20 mouse cellular contexts compared by ENCODE assay signal in the genomic region with DNA sequence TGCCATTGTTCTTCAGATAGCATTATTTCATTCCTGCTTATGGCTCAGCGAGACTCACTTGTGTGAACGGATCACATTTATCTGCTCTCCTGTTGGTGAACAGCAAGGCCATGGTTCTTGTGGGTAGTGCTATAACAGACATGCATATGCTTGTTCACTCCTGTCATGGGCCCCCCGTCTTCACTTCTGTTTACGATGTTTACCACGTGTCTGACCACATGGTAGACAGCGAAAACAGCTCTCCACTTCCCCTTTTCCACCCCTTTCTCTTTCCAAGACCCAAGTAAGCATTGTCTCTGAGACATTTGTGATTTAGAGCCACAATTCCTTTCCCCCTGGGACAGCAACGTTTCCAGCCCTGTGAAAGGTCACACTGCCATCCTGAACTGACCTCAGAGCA. TPM values are rescaled to one million over a fixed set of nuclear protein-coding genes. Genes with fewer than 3 reads are reported as not detected.
"Had no signal": no experiment of that assay in that cellular context is flagged by ENCODE, and none has a peak within 500 bp of the region (broad histone marks: within the 10 kb centered on the region; RNA-seq: fewer than 3 reads in every experiment).

No protein-coding gene starts in this region.

- H3K4me1 ChIP-seq: neural tube, embryonic 12.5 days; neural tube, embryonic 15.5 days; stomach, embryonic 15.5 days had no signal

- H3K4me3 ChIP-seq: limb, embryonic 12.5 days; limb, embryonic 15.5 days; neural tube, embryonic 12.5 days; neural tube, embryonic 15.5 days; stomach, embryonic 15.5 days had no signal

- H3K27ac ChIP-seq: limb, embryonic 12.5 days; limb, embryonic 15.5 days; liver, embryonic 14.5 days; macrophage; neural tube, embryonic 12.5 days; neural tube, embryonic 15.5 days; stomach, embryonic 15.5 days had no signal

- DNase-seq: kidney, adult 9 months; kidney, postnatal 14 days; kidney, postnatal 4 days; left cerebral cortex, postnatal 4 days; liver, postnatal 0 days; lung, embryonic 14.5 days; midbrain, embryonic 14.5 days; right cerebral cortex, adult 18-20 months; right cerebral cortex, postnatal 25 days; spleen, adult 18-20 months; thymus, postnatal 25 days had no signal

- H3K9me3 ChIP-seq: limb, embryonic 12.5 days; limb, embryonic 15.5 days; neural tube, embryonic 12.5 days; neural tube, embryonic 15.5 days; stomach, embryonic 15.5 days had no signal

- ATAC-seq: liver, postnatal 0 days; lung, postnatal 0 days had no signal

- H3K27me3 ChIP-seq: limb, embryonic 12.5 days; limb, embryonic 15.5 days; neural tube, embryonic 12.5 days; neural tube, embryonic 15.5 days; stomach, embryonic 15.5 days had no signal

- H3K9ac ChIP-seq: limb, embryonic 12.5 days; limb, embryonic 15.5 days; liver, embryonic 14.5 days; liver, postnatal 0 days; lung, embryonic 14.5 days; neural tube, embryonic 12.5 days; neural tube, embryonic 15.5 days; stomach, embryonic 15.5 days had no signal

- H3K36me3 ChIP-seq: limb, embryonic 12.5 days; limb, embryonic 15.5 days; neural tube, embryonic 12.5 days; neural tube, embryonic 15.5 days; stomach, embryonic 15.5 days had no signal

RNA-seq across cellular contexts. Expression of gene Arhgap28, which starts 20.4 kb away (rescaled TPM):
- total RNA-seq: megakaryocyte-erythroid progenitor cell, adult 5-6 weeks had no signal
